Mouse (Mus musculus) CH12.LX (cell line): Measurements from ENCODE around the gene Fbp1. TPM values are rescaled to one million over a fixed set of nuclear protein-coding genes. Genes with fewer than 3 reads are reported as not detected.

Source experiments
- DNase-seq: peaks from one replicate; pipeline ENCODE4 v3.0.0-alpha.2; 2013; ENCODE audit errors: extremely low read depth
- H3K27ac ChIP-seq: 2 replicates; pipeline ENCODE4 v1.5.1; 2012; ENCODE audit warnings: low read depth, mild to moderate bottlenecking, control low read depth, moderate library complexity; ENCODE audit not compliant: insufficient read depth
- H3K27me3 ChIP-seq: replicated peaks from 2 replicates; pipeline ENCODE3; 2012; ENCODE audit warnings: inconsistent platforms
- H3K36me3 ChIP-seq, 2 experiments: replicated peaks in 1 of 2; 2 replicates each; pipeline versions ENCODE3 to v1.6.1; 2012; ENCODE audit warnings: inconsistent platforms in 1 of 2, low read length in 1 of 2, mild to moderate bottlenecking in 1 of 2, mixed read lengths in 1 of 2, moderate library complexity in 1 of 2; ENCODE audit not compliant: control insufficient read depth in 1 of 2, insufficient read depth in 1 of 2
- H3K4me1 ChIP-seq, 2 experiments: 2 replicates each; pipeline ENCODE4 v1.6.1; 2012; ENCODE audit warnings: inconsistent platforms in 1 of 2, moderate library complexity in 1 of 2; ENCODE audit not compliant: insufficient read depth in 2 of 2, control insufficient read depth in 1 of 2
- H3K4me2 ChIP-seq: 2 replicates; pipeline ENCODE4 v1.6.1; 2012; ENCODE audit warnings: low read depth, mild to moderate bottlenecking, control low read depth; ENCODE audit not compliant: poor library complexity, insufficient read depth, severe bottlenecking
- H3K4me3 ChIP-seq, 3 experiments: fragments of 150-350 bp in 1 of 3; sonication (generic) in 1 of 3; replicated peaks in 1 of 3; 2 replicates each; pipeline versions ENCODE3 to v1.5.1; 2011 to 2012; ENCODE audit warnings: low read depth in 2 of 3, low read length in 2 of 3, mild to moderate bottlenecking in 2 of 3, moderate library complexity in 2 of 3, control low read depth in 1 of 3, improper control_type of control experiment in 1 of 3, inconsistent platforms in 1 of 3, mixed read lengths in 1 of 3; ENCODE audit not compliant: poor library complexity in 1 of 3
- H3K79me2 ChIP-seq: replicated peaks from 2 replicates; pipeline ENCODE4 v1.6.1; 2012; ENCODE audit warnings: mild to moderate bottlenecking, moderate library complexity; ENCODE audit not compliant: control insufficient read depth, poor library complexity, insufficient read depth, severe bottlenecking; ENCODE audit errors: extremely low read depth
- H3K9ac ChIP-seq: 2 replicates; pipeline ENCODE4 v1.6.1; 2012; ENCODE audit warnings: low read depth, mild to moderate bottlenecking, control low read depth, moderate library complexity; ENCODE audit not compliant: insufficient read depth
- H3K9me3 ChIP-seq: replicated peaks from 2 replicates; pipeline ENCODE3; 2012; ENCODE audit warnings: low read length, inconsistent platforms, mixed read lengths
- CTCF ChIP-seq, 2 experiments: IDR thresholded peaks in 1 of 2; conservative IDR thresholded peaks in 1 of 2; 2 replicates each; pipeline ENCODE4 v1.5.1; 2011 to 2012; ENCODE audit warnings: low read depth in 2 of 2, low read length in 2 of 2, improper control_type of control experiment in 1 of 2, inconsistent platforms in 1 of 2, mild to moderate bottlenecking in 1 of 2, moderate library complexity in 1 of 2
- E2F4 ChIP-seq: IDR thresholded peaks from 2 replicates; pipeline ENCODE4 v1.6.1; 2011; ENCODE audit warnings: low read depth, low read length, improper control_type of control experiment; ENCODE audit not compliant: insufficient replicate concordance
- ETS1 ChIP-seq: conservative IDR thresholded peaks from 2 replicates; pipeline ENCODE4 v1.6.1; 2012; ENCODE audit warnings: low read depth, mild to moderate bottlenecking, inconsistent platforms, low read length, improper control_type of control experiment, moderate library complexity
- GABPA ChIP-seq: IDR thresholded peaks from 2 replicates; pipeline ENCODE4 v1.6.1; 2012; ENCODE audit warnings: low read depth, low read length, improper control_type of control experiment, inconsistent platforms; ENCODE audit not compliant: insufficient replicate concordance
- HCFC1 ChIP-seq: IDR thresholded peaks from 2 replicates; pipeline ENCODE4 v1.6.1; 2012; ENCODE audit warnings: low read depth, mild to moderate bottlenecking, inconsistent platforms, low read length, improper control_type of control experiment
- JUN ChIP-seq: IDR thresholded peaks from 2 replicates; pipeline ENCODE4 v1.6.1; 2011; ENCODE audit warnings: low read depth, mild to moderate bottlenecking, low read length, improper control_type of control experiment, moderate library complexity; ENCODE audit not compliant: insufficient read depth
- JUND ChIP-seq: conservative IDR thresholded peaks from 2 replicates; pipeline ENCODE4 v1.6.1; 2011; ENCODE audit warnings: low read depth, low read length, improper control_type of control experiment
- MAFK ChIP-seq: IDR thresholded peaks from 2 replicates; pipeline ENCODE4 v1.6.1; 2011; ENCODE audit warnings: low read length, improper control_type of control experiment; ENCODE audit not compliant: insufficient replicate concordance
- MAX ChIP-seq: IDR thresholded peaks from 2 replicates; pipeline ENCODE4 v1.6.1; 2011; ENCODE audit warnings: low read length, improper control_type of control experiment
- MAZ ChIP-seq: IDR thresholded peaks from 2 replicates; pipeline ENCODE4 v1.6.1; 2012; ENCODE audit warnings: low read depth, mild to moderate bottlenecking, inconsistent platforms, low read length, improper control_type of control experiment, moderate library complexity
- MXI1 ChIP-seq: IDR thresholded peaks from 2 replicates; pipeline ENCODE4 v1.6.1; 2011; ENCODE audit warnings: mild to moderate bottlenecking, low read depth, low read length, improper control_type of control experiment
- NELFE ChIP-seq: IDR thresholded peaks from 2 replicates; pipeline ENCODE4 v1.6.1; 2011; ENCODE audit warnings: low read depth, low read length, improper control_type of control experiment
- NRF1 ChIP-seq: IDR thresholded peaks from 2 replicates; pipeline ENCODE4 v1.6.1; 2014; ENCODE audit warnings: low read depth, mild to moderate bottlenecking, inconsistent platforms, low read length, improper control_type of control experiment, moderate library complexity
- POLR2A ChIP-seq: IDR thresholded peaks from 2 replicates; pipeline ENCODE4 v1.6.1; 2011; ENCODE audit warnings: low read depth, mild to moderate bottlenecking, improper control_type of control experiment, low read length
- SIN3A ChIP-seq: IDR thresholded peaks from 2 replicates; pipeline ENCODE4 v1.6.1; 2012; ENCODE audit warnings: low read length, improper control_type of control experiment, inconsistent platforms
- SMC3 ChIP-seq: IDR thresholded peaks from 2 replicates; pipeline ENCODE4 v1.6.1; 2011; ENCODE audit warnings: low read depth, low read length, improper control_type of control experiment
- TBP ChIP-seq: conservative IDR thresholded peaks from 2 replicates; pipeline ENCODE4 v1.6.1; 2011; ENCODE audit warnings: low read depth, low read length, improper control_type of control experiment
- UBTF ChIP-seq: IDR thresholded peaks from 2 replicates; pipeline ENCODE4 v1.6.1; 2012; ENCODE audit warnings: low read depth, mild to moderate bottlenecking, inconsistent platforms, low read length, improper control_type of control experiment, moderate library complexity
- ZKSCAN1 ChIP-seq: IDR thresholded peaks from 2 replicates; pipeline ENCODE4 v1.6.1; 2012; ENCODE audit warnings: low read depth, inconsistent platforms, low read length, improper control_type of control experiment, borderline replicate concordance
- ZMIZ1 ChIP-seq: IDR thresholded peaks from 2 replicates; pipeline ENCODE4 v1.6.1; 2012; ENCODE audit warnings: low read depth, mild to moderate bottlenecking, inconsistent platforms, low read length, improper control_type of control experiment
- ZNF384 ChIP-seq: IDR thresholded peaks from 2 replicates; pipeline ENCODE4 v1.6.1; 2012; ENCODE audit warnings: low read depth, low read length, improper control_type of control experiment, inconsistent platforms
- dilution Hi-C: fragments of 300-500 bp; cut with MboI; formaldehyde crosslinking; loops from 2 replicates; pipeline ENCODE4 v1.14.3; 2020; ENCODE audit warnings: low sequenced_read_pairs; ENCODE audit not compliant: extremely low pct_unique_long_range_greater_than_20kb, extremely low pct_ligation_motif_present
- in situ Hi-C: fragments of 300-500 bp; cut with MboI; formaldehyde crosslinking; loops from 3 replicates; pipeline ENCODE4 v1.14.3; 2019; ENCODE audit warnings: low sequenced_read_pairs, low pct_ligation_motif_present, low pct_unique_long_range_greater_than_20kb, mixed read lengths
- polyA plus RNA-seq: library from polyadenylated mRNA; unstranded; fragments of >175 nt; gene quantifications from 2 replicates; pipeline ENCODE4 v1.2.1, GENCODE M21; 2012; ENCODE audit warnings: low read depth; ENCODE audit not compliant: insufficient read length
- total RNA-seq, 2 experiments: library from RNA; depleted of rRNA; stranded (reverse); fragments of 300-350 nt in 1 of 2; fragments of >200 nt in 1 of 2; gene quantifications; 2 replicates each; pipeline ENCODE4 v1.2.3; 2012 to 2014

Fbp1 gene
- total and polyA plus RNA-seq, 3 experiments = not detected

DNA sequence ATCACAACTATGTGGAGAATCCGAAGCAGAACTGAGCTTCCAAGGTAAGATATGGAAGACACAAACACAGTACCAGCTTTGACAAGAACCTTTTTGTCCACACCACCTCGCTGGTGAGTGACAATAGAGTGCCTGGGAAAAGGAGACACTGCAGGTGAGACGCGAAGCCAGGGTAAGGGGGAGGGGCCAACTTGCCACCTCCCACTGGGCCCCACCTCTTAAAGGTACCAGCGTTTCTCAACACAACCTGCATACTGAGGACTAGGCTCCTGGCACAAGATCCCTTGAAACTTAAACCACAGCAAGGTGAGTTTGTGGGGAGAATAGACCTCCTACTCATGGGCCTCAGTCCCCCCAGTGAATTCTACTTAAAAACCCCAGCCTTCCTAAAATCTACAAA lies 10.8 kb downstream of the Fbp1 start:
- dilution Hi-C loops (no loop called here), in situ Hi-C loops (no loop called here)
- Histone ChIP-seq H3K36me3 (no peaks in the 10 kb centered on the region), H3K4me2 (no peak overlapping the region), H3K9me3 (no peaks in the 10 kb centered on the region), H3K4me1 (peaks cover 5 to 15% of the 10 kb centered on the region in 2 experiments; a peak in 2 of 4 replicates), H3K79me2 (no peaks in the 10 kb centered on the region), H3K27me3 (no peaks in the 10 kb centered on the region), H3K4me3 (no peak overlapping the region), H3K27ac (no peak overlapping the region), H3K9ac (no peak overlapping the region)
- DNase-seq = no peak
- TF ChIP-seq ZKSCAN1 (no peak), CTCF (conservative IDR thresholded peaks at IDR 0.05 in 1 of 2, IDR thresholded peaks at IDR 0.05 in 1 of 2; ENCODE audit: low read depth in 2 of 2, low read length in 2 of 2) (no peak), MXI1 (no peak), MAFK (no peak), GABPA (no peak)

GRCm38 (mm10) chr13:62876111-62876510 lies 12.0 kb downstream of the Fbp1 start:
- Histone ChIP-seq H3K27me3 (no peaks in the 10 kb centered on the region), H3K27ac (no peak overlapping the region), H3K4me1 (peaks cover 5 to 15% of the 10 kb centered on the region in 2 experiments; a peak in 2 of 4 replicates), H3K4me2 (no peak overlapping the region)
- in situ Hi-C loops = no loop called here
- TF ChIP-seq ZNF384 (no peak), SMC3 (no peak), TBP (no peak), SIN3A (no peak), MAZ (no peak), MXI1 (no peak), MAX (no peak), ETS1 (no peak), NELFE (no peak), E2F4 (no peak)
- TF ChIP-seq, all 38 proteins: peak for 0
- no peaks in the 10 kb centered on the region for H3K36me3 ChIP-seq
- no peak overlapping the region for H3K9ac ChIP-seq
- no peak for DNase-seq
- dilution Hi-C loops = no loop called here
- no peaks in the 10 kb centered on the region for H3K9me3 ChIP-seq
- H3K79me2 ChIP-seq = no peaks in the 10 kb centered on the region
- no peak overlapping the region for H3K4me3 ChIP-seq

- no peaks in the 10 kb centered on the region for H3K9me3 ChIP-seq
- H3K36me3 ChIP-seq = no peaks in the 10 kb centered on the region
- H3K4me3 ChIP-seq = no peak overlapping the region
- no peak overlapping the region for H3K9ac ChIP-seq
- 0 out of 4 replicates have a peak, but pooled peaks cover 0 to 5% of the 10 kb centered on the region in 2 experiments for H3K4me1 ChIP-seq
- no peaks in the 10 kb centered on the region for H3K79me2 ChIP-seq
- no peak overlapping the region for H3K27ac ChIP-seq
- dilution Hi-C loops (no loop called here), in situ Hi-C loops (no loop called here)
- DNase-seq = no peak
- H3K27me3 ChIP-seq = no peaks in the 10 kb centered on the region
- H3K4me2 ChIP-seq = no peak overlapping the region
- no peak for TF ChIP-seq MAZ
- no peak for TF ChIP-seq JUN
- TF ChIP-seq UBTF = no peak
- TF ChIP-seq ZMIZ1 = no peak
- TF ChIP-seq POLR2A = no peak
- no peak for TF ChIP-seq HCFC1
- no peak for TF ChIP-seq E2F4
- TF ChIP-seq JUND = no peak
- TF ChIP-seq ETS1 = no peak
- no peak for TF ChIP-seq NRF1
- TF ChIP-seq MAX = no peak
These were observed 15.8 kb downstream of the Fbp1 start for GRCm38 (mm10) chr13:62872252-62872651.
